Mouse (Mus musculus): ENCODE measurements around the gene Tshz2.

DNA sequence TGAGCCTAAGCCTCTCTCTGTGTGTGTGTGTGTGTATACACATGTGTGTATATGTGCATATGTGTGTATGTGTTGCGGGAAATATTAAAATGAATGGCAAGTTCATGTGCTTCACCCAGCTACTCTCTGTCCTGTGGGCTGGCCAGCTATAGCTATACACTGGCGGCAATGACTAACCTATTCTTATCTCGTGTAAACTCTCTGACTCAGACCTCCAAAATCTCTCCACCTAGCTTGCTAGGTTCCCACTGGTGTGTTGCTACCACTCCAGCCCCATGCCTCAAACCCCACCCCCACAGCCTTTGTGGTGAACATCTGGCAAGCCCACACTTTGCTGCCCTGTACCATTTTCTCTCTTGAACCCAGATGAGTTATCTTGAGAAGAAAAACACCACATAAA lies 46.1 kb upstream of the Tshz2 start:
- no peak for TF ChIP-seq CTCF (IDR thresholded peaks at IDR 0.05; ENCODE audit: control insufficient read depth, insufficient read depth, insufficient read length)
- TF ChIP-seq USF1 (IDR thresholded peaks at IDR 0.05; ENCODE audit: low read depth), result no peak
- TF ChIP-seq CEBPB (IDR thresholded peaks at IDR 0.05; ENCODE audit: low read depth), result no peak
- no peak for TF ChIP-seq MYOG (IDR thresholded peaks at IDR 0.05; ENCODE audit: control insufficient read depth, extremely low read depth, insufficient read length)
